Comparison of ENCODE assay signal across 12 mouse cellular contexts in the genomic region with DNA sequence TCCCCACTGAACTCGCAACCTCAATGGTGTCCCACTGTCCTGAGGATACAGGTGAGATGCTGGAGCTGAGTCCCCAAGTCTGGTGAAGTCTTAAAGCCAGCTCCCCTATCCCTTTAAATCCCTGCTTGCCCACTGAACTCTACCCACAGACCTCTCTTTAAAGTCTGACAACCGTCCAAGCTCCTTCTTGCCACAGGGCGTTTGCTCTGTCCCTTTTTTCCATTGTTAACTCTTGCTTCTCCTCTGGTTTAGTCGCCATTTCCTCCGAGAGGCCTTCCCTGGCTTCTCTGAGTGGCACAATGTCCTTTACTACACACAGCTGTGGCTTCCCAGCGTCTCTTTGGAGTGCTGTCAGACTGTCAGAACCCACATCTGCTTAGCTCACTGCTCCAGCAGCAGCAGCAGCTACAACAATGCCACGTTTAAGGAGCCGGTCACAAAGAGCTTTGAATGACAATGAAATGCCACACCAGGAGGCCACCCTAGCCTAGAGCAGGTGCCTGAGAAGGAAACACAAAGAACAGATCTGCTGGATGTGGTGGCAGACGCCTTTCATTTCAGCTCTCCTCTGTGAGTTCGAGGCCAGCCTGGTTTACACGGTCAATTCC. TPM values are rescaled to one million over a fixed set of nuclear protein-coding genes. Genes with fewer than 3 reads are reported as not detected.
DNase-seq lines count a peak whose midpoint lies in the region; ATAC-seq lines count a peak whose summit lies in the region.
"Had no signal": no experiment of that assay in that cellular context is flagged by ENCODE, and none has a peak within 500 bp of the region (broad histone marks: within the 10 kb centered on the region; RNA-seq: fewer than 3 reads in every experiment).

No protein-coding gene starts in this region.

- peaks cover 28 to 71% of the 10 kb centered on the region in 2 experiments for H3K4me1 ChIP-seq in heart, embryonic 14.5 days (ENCODE audit: control insufficient read depth in 2 of 2, insufficient read depth in 2 of 2, low read length in 2 of 2)
- peaks cover 5% of the 10 kb centered on the region; the same call in 1 of the 2 replicates for H3K4me1 ChIP-seq in hindbrain, embryonic 11.5 days (replicated peaks; ENCODE audit: control insufficient read depth, insufficient read depth, low read length)
- H3K4me1 ChIP-seq in neural tube, embryonic 13.5 days (replicated peaks), result peaks cover 55% of the 10 kb centered on the region

- WGBS in heart, embryonic 14.5 days, result 28% methylated on average over 11 of the region's 11 CpGs
- 16% methylated on average over 11 of the region's 11 CpGs for WGBS in hindbrain, embryonic 11.5 days
- 14% methylated on average over 11 of the region's 11 CpGs for WGBS in neural tube, embryonic 13.5 days

- intact Hi-C loops in heart, postnatal 14 days (cut with DNase I), result no loop called here

- H3K9ac ChIP-seq in heart, embryonic 14.5 days (ENCODE audit: low read length), result peak overlapping the region; percentile 48; the same call in 1 of the 2 replicates
- H3K9ac ChIP-seq in hindbrain, embryonic 11.5 days (ENCODE audit: low read depth, low read length), result peak overlapping the region; percentile 2; the same call in 1 of the 2 replicates
- peak overlapping the region; percentile 17 for H3K9ac ChIP-seq in neural tube, embryonic 13.5 days

- H3K27ac ChIP-seq in heart, embryonic 14.5 days (replicated peaks in 1 of 2; ENCODE audit: control insufficient read depth in 1 of 2, insufficient read depth in 1 of 2, low read depth in 2 of 2, low read length in 2 of 2), result 0 out of 4 replicates have a peak overlapping the region, but pooled peaks of 1 of the 2 experiments have one; percentile 19
- peak overlapping the region; percentile 69 for H3K27ac ChIP-seq in hindbrain, embryonic 11.5 days (ENCODE audit: low read depth, low read length)
- H3K27ac ChIP-seq in neural tube, embryonic 13.5 days (replicated peaks), result peak overlapping the region; percentile 65

- no peaks in the 10 kb centered on the region for H3K9me3 ChIP-seq in heart, embryonic 14.5 days (ENCODE audit: control insufficient read depth, low read length)
- no peaks in the 10 kb centered on the region for H3K9me3 ChIP-seq in hindbrain, embryonic 11.5 days (ENCODE audit: control insufficient read depth, low read length)
- H3K9me3 ChIP-seq in neural tube, embryonic 13.5 days, result no peaks in the 10 kb centered on the region

- ATAC-seq in heart, embryonic 14.5 days (ENCODE audit: insufficient number of reproducible peaks, insufficient read depth, low FRiP score, low read depth), result no peak
- peak; percentile 65 for ATAC-seq in hindbrain, embryonic 11.5 days (ENCODE audit: low FRiP score)
- ATAC-seq in neural tube, embryonic 13.5 days (ENCODE audit: low read depth), result no peak
- ATAC-seq in cerebellum, adult (ENCODE audit: insufficient number of reproducible peaks, low FRiP score, low TSS enrichment), result no peak
- no peak for ATAC-seq in inflammation-experienced regulatory T-cells, adult 6 months
- ATAC-seq: CD4-positive, CD25-positive, alpha-beta regulatory T cell, adult 4 months had no signal

- no peak overlapping the region for H3K4me2 ChIP-seq in heart, embryonic 14.5 days (ENCODE audit: low read length)
- no peak overlapping the region for H3K4me2 ChIP-seq in hindbrain, embryonic 11.5 days (replicated peaks; ENCODE audit: low read depth, low read length)
- H3K4me2 ChIP-seq in neural tube, embryonic 13.5 days, result peak overlapping the region; percentile 20

- no peak for DNase-seq in heart, postnatal 14 days
- DNase-seq in embryo, embryonic 10 days (ENCODE audit: low spot score), result peak; percentile 44
- DNase-seq in hindbrain, embryonic 11.5 days (ENCODE audit: low spot score), result peak; percentile 69
- DNase-seq in spleen, postnatal 4 days (ENCODE audit: low spot score in 2 of 2), result no peak
- DNase-seq: lung, adult 2 months had no signal

- no peak overlapping the region for H3K4me3 ChIP-seq in heart, embryonic 14.5 days (ENCODE audit: control insufficient read depth in 1 of 2, insufficient read depth in 1 of 2, low read depth in 1 of 2, low read length in 2 of 2)
- no peak overlapping the region for H3K4me3 ChIP-seq in hindbrain, embryonic 11.5 days (ENCODE audit: low read depth, low read length)
- no peak overlapping the region for H3K4me3 ChIP-seq in neural tube, embryonic 13.5 days
- H3K4me3 ChIP-seq: erythroblast, embryonic 14.5 days had no signal

- no peaks in the 10 kb centered on the region for H3K27me3 ChIP-seq in heart, embryonic 14.5 days (ENCODE audit: control insufficient read depth, insufficient read depth, low read length)
- H3K27me3 ChIP-seq in hindbrain, embryonic 11.5 days (ENCODE audit: control insufficient read depth, insufficient read depth, low read length), result no peaks in the 10 kb centered on the region
- H3K27me3 ChIP-seq in neural tube, embryonic 13.5 days, result no peaks in the 10 kb centered on the region

- H3K36me3 ChIP-seq in heart, embryonic 14.5 days (ENCODE audit: control insufficient read depth, insufficient read depth, low read length), result peaks cover 29% of the 10 kb centered on the region
- no peaks in the 10 kb centered on the region for H3K36me3 ChIP-seq in hindbrain, embryonic 11.5 days (ENCODE audit: control insufficient read depth, insufficient read depth, low read length)
- peaks cover 24% of the 10 kb centered on the region for H3K36me3 ChIP-seq in neural tube, embryonic 13.5 days

RNA-seq across cellular contexts. Expression of gene Map7d1, which starts 7.8 kb away (rescaled TPM):
- polyA plus RNA-seq in heart, embryonic 14.5 days (2014; fragmentation: Nextera tagmentation; extraction: Ambion mirVana), result 41.8 and 46.8 TPM in 2 replicates
- 100 to 1,000 TPM; 242 to 246 TPM for total RNA-seq in heart, postnatal 14 days (2021)
- polyA plus RNA-seq in hindbrain, embryonic 11.5 days (2014; fragmentation: Nextera tagmentation; extraction: Ambion mirVana), result 54.6 and 65.5 TPM in 2 replicates
- 90.3 and 94.4 TPM in 2 replicates for polyA plus RNA-seq in neural tube, embryonic 13.5 days (2015; fragmentation: Nextera tagmentation; extraction: Ambion mirVana)
- 1 to 10 TPM; 3.2 to 6.6 (median 5.1) TPM for polyA plus RNA-seq in inflammation-experienced regulatory T-cells, adult 6 months (2017; shearing (Covaris generic))

RNA-seq across cellular contexts. Expression of gene Trappc3, which starts 13.8 kb away (rescaled TPM):
- polyA plus RNA-seq in heart, embryonic 14.5 days (2014; fragmentation: Nextera tagmentation; extraction: Ambion mirVana), result 17.8 and 30.5 TPM in 2 replicates
- 10 to 100 TPM; 45.6 to 49.3 TPM for total RNA-seq in heart, postnatal 14 days (2021)
- 17.8 and 39.1 TPM in 2 replicates for polyA plus RNA-seq in hindbrain, embryonic 11.5 days (2014; fragmentation: Nextera tagmentation; extraction: Ambion mirVana)
- polyA plus RNA-seq in neural tube, embryonic 13.5 days (2015; fragmentation: Nextera tagmentation; extraction: Ambion mirVana), result 147 and 160 TPM in 2 replicates
- 10 to 100 TPM; 55.8 to 71.3 (median 70.8) TPM for polyA plus RNA-seq in inflammation-experienced regulatory T-cells, adult 6 months (2017; shearing (Covaris generic))

RNA-seq across cellular contexts. Expression of gene Col8a2, which starts 38.2 kb away (rescaled TPM):
- 3.8 and 4.8 TPM in 2 replicates for polyA plus RNA-seq in heart, embryonic 14.5 days (2014; fragmentation: Nextera tagmentation; extraction: Ambion mirVana)
- under 1 TPM; 0.79 to 0.85 TPM for total RNA-seq in heart, postnatal 14 days (2021)
- 15.6 and 17.4 TPM in 2 replicates for polyA plus RNA-seq in hindbrain, embryonic 11.5 days (2014; fragmentation: Nextera tagmentation; extraction: Ambion mirVana)
- 7.4 and 9.5 TPM in 2 replicates for polyA plus RNA-seq in neural tube, embryonic 13.5 days (2015; fragmentation: Nextera tagmentation; extraction: Ambion mirVana)
- polyA plus RNA-seq in inflammation-experienced regulatory T-cells, adult 6 months (2017; shearing (Covaris generic)), result not detected
- total RNA-seq: neutrophil, adult 5-6 weeks had no signal
- polyA plus RNA-seq: CD4-positive, CD25-positive, alpha-beta regulatory T cell, adult 4 months; erythroblast, embryonic 14.5 days had no signal

RNA-seq across cellular contexts. Expression of gene Thrap3, which starts 45.8 kb away (rescaled TPM):
- 132 and 148 TPM in 2 replicates for polyA plus RNA-seq in heart, embryonic 14.5 days (2014; fragmentation: Nextera tagmentation; extraction: Ambion mirVana)
- 100 to 1,000 TPM; 130 to 144 TPM for total RNA-seq in heart, postnatal 14 days (2021)
- 191 and 228 TPM in 2 replicates for polyA plus RNA-seq in hindbrain, embryonic 11.5 days (2014; fragmentation: Nextera tagmentation; extraction: Ambion mirVana)
- polyA plus RNA-seq in neural tube, embryonic 13.5 days (2015; fragmentation: Nextera tagmentation; extraction: Ambion mirVana), result 143 and 165 TPM in 2 replicates
- polyA plus RNA-seq in inflammation-experienced regulatory T-cells, adult 6 months (2017; shearing (Covaris generic)), result 100 to 1,000 TPM; 198 to 359 (median 205) TPM

Comparison
In these comparisons a context has a peak if more than half of its experiments do, and no peak if none do; other contexts are left out.
1. DNase-seq: peak in embryo, embryonic 10 days (single experiment) and hindbrain, embryonic 11.5 days (single experiment); none in heart, postnatal 14 days (0 of 2) and spleen, postnatal 4 days (0 of 2).
2. Peak in every context shown above with its lines, with median percentiles within 50 percentile points of each other: H3K9ac ChIP-seq.